13 mouse cellular contexts compared by ENCODE assay signal in genomic region chr13:38320354-38320753, GRCm38 (mm10). TPM values are rescaled to one million over a fixed set of nuclear protein-coding genes. Genes with fewer than 3 reads are reported as not detected.
DNase-seq lines count a peak whose midpoint lies in the region; ATAC-seq and TF ChIP-seq lines count a peak whose summit lies in the region.
"Had no signal": no experiment of that assay in that cellular context is flagged by ENCODE, and none has a peak within 500 bp of the region (broad histone marks: within the 10 kb centered on the region; RNA-seq: fewer than 3 reads in every experiment).

No protein-coding gene starts in this region.

- H3K9ac ChIP-seq in intestine, embryonic 14.5 days (ENCODE audit: low read length): no peak overlapping the region
- H3K9ac ChIP-seq in intestine, embryonic 16.5 days (ENCODE audit: low read depth, low read length): no peak overlapping the region
- H3K9ac ChIP-seq in stomach, embryonic 14.5 days (replicated peaks; ENCODE audit: low read depth, low read length): no peak overlapping the region
- no peak overlapping the region for H3K9ac ChIP-seq in stomach, postnatal 0 days (ENCODE audit: low read length)

- peak overlapping the region; percentile 23; the same call in 1 of the 2 replicates for H3K4me2 ChIP-seq in intestine, embryonic 14.5 days (ENCODE audit: low read length)
- no peak overlapping the region for H3K4me2 ChIP-seq in intestine, embryonic 16.5 days (ENCODE audit: low read depth, low read length)
- H3K4me2 ChIP-seq in stomach, embryonic 14.5 days (replicated peaks; ENCODE audit: low read depth, low read length): no peak overlapping the region
- no peak overlapping the region for H3K4me2 ChIP-seq in stomach, postnatal 0 days (replicated peaks; ENCODE audit: low read depth)

- DNase-seq in adrenal gland, adult 2 months: peak; percentile 5
- no peak for DNase-seq in adrenal gland, postnatal 4 days (ENCODE audit: low spot score in 2 of 2)
- no peak for DNase-seq in intestine, embryonic 14.5 days (ENCODE audit: low spot score)
- DNase-seq in stomach, postnatal 0 days (ENCODE audit: low spot score): no peak
- DNase-seq in mesoderm, embryonic 11.5 days (ENCODE audit: low read depth, low spot score): peak; percentile 14
- no peak for DNase-seq in ovary, adult 18-20 months (ENCODE audit: low spot score)
- DNase-seq: B cell, adult 2 months; cerebellum, postnatal 25 days; thymus, postnatal 25 days had no signal

- no peak overlapping the region for H3K4me3 ChIP-seq in intestine, embryonic 14.5 days (ENCODE audit: low read depth, low read length)
- H3K4me3 ChIP-seq in intestine, embryonic 16.5 days (ENCODE audit: low read length): no peak overlapping the region
- H3K4me3 ChIP-seq in stomach, embryonic 14.5 days (ENCODE audit: low read depth, low read length): no peak overlapping the region
- no peak overlapping the region for H3K4me3 ChIP-seq in stomach, postnatal 0 days (ENCODE audit: low read depth, low read length)
- H3K4me3 ChIP-seq: heart, adult 2 months had no signal

- 40% methylated on average over 10 of the region's 10 CpGs for WGBS in intestine, embryonic 14.5 days
- 43% methylated on average over 10 of the region's 10 CpGs for WGBS in intestine, embryonic 16.5 days
- 32% methylated on average over 10 of the region's 10 CpGs for WGBS in stomach, embryonic 14.5 days
- WGBS in stomach, postnatal 0 days: 32% methylated on average over 10 of the region's 10 CpGs

- no peaks in the 10 kb centered on the region for H3K27me3 ChIP-seq in intestine, embryonic 14.5 days (replicated peaks; ENCODE audit: control insufficient read depth, insufficient read depth, low read length)
- H3K27me3 ChIP-seq in intestine, embryonic 16.5 days (replicated peaks; ENCODE audit: control insufficient read depth, insufficient read depth, low read length): no peaks in the 10 kb centered on the region
- H3K27me3 ChIP-seq in stomach, embryonic 14.5 days (ENCODE audit: control insufficient read depth, insufficient read depth, low read length): no peaks in the 10 kb centered on the region
- H3K27me3 ChIP-seq in stomach, postnatal 0 days (ENCODE audit: control insufficient read depth, insufficient read depth, low read length): no peaks in the 10 kb centered on the region

- no peaks in the 10 kb centered on the region for H3K36me3 ChIP-seq in intestine, embryonic 14.5 days (ENCODE audit: control insufficient read depth, insufficient read depth, low read length)
- no peaks in the 10 kb centered on the region for H3K36me3 ChIP-seq in intestine, embryonic 16.5 days (ENCODE audit: control insufficient read depth, insufficient read depth, low read length)
- H3K36me3 ChIP-seq in stomach, embryonic 14.5 days (ENCODE audit: control insufficient read depth, insufficient read depth, low read length): no peaks in the 10 kb centered on the region
- no peaks in the 10 kb centered on the region for H3K36me3 ChIP-seq in stomach, postnatal 0 days (ENCODE audit: control insufficient read depth, insufficient read depth, low read length)

- peaks cover 12% of the 10 kb centered on the region for H3K4me1 ChIP-seq in intestine, embryonic 14.5 days (replicated peaks; ENCODE audit: control insufficient read depth, insufficient read depth, low read length)
- H3K4me1 ChIP-seq in intestine, embryonic 16.5 days (ENCODE audit: control insufficient read depth, insufficient read depth, low read length): no peaks in the 10 kb centered on the region
- H3K4me1 ChIP-seq in stomach, embryonic 14.5 days (ENCODE audit: control insufficient read depth, insufficient read depth, low read length): 0 out of 2 replicates have a peak, but pooled peaks cover 4% of the 10 kb centered on the region
- H3K4me1 ChIP-seq in stomach, postnatal 0 days (replicated peaks; ENCODE audit: control insufficient read depth, insufficient read depth): no peaks in the 10 kb centered on the region

- no peak for ATAC-seq in intestine, embryonic 14.5 days (replicated peaks; ENCODE audit: low FRiP score, low TSS enrichment, low read depth)
- ATAC-seq in intestine, embryonic 16.5 days: no peak
- peak; percentile 18; the same call in 1 of the 2 replicates for ATAC-seq in stomach, embryonic 14.5 days (ENCODE audit: insufficient number of reproducible peaks, insufficient read depth, low FRiP score, low read depth)
- ATAC-seq in stomach, postnatal 0 days (ENCODE audit: low FRiP score, low TSS enrichment): no peak; the same call in 1 of the 2 replicates

- no peak for TF ChIP-seq CTCF in stomach, postnatal 0 days (IDR thresholded peaks at IDR 0.05; ENCODE audit: low read depth)

- 0 out of 2 replicates have a peak, but pooled peaks cover 5% of the 10 kb centered on the region for H3K9me3 ChIP-seq in intestine, embryonic 14.5 days (ENCODE audit: control insufficient read depth, low read length)
- no peaks in the 10 kb centered on the region for H3K9me3 ChIP-seq in intestine, embryonic 16.5 days (ENCODE audit: control insufficient read depth, low read length)
- no peaks in the 10 kb centered on the region for H3K9me3 ChIP-seq in stomach, embryonic 14.5 days (ENCODE audit: control insufficient read depth, low read depth, low read length)
- no peaks in the 10 kb centered on the region for H3K9me3 ChIP-seq in stomach, postnatal 0 days (ENCODE audit: control insufficient read depth, low read length)

- no peak for TF ChIP-seq EP300 in stomach, postnatal 0 days (optimal IDR thresholded peaks at IDR 0.05)

- H3K27ac ChIP-seq in intestine, embryonic 14.5 days (ENCODE audit: low read depth): no peak overlapping the region
- no peak overlapping the region for H3K27ac ChIP-seq in intestine, embryonic 16.5 days (ENCODE audit: low read length)
- no peak overlapping the region for H3K27ac ChIP-seq in stomach, embryonic 14.5 days (ENCODE audit: low read length)
- H3K27ac ChIP-seq in stomach, postnatal 0 days (replicated peaks): no peak overlapping the region
- H3K27ac ChIP-seq: heart, adult 2 months had no signal

RNA-seq across cellular contexts. Expression of gene Bmp6, which starts 24.6 kb away (rescaled TPM):
- total RNA-seq in adrenal gland, adult 2 months (2021): 1 to 10 TPM; 7.0 to 8.2 TPM
- polyA plus RNA-seq in adrenal gland, adult 2 months (2012; rRNA removed): 13.0 and 14.0 TPM in 2 replicates
- total RNA-seq in adrenal gland, postnatal 4 days (2021): 10 to 100 TPM in 1 of 2 experiments, 1 to 10 TPM in 1; 8.9 to 11.6 TPM
- 1.7 and 1.9 TPM in 2 replicates for polyA plus RNA-seq in intestine, embryonic 14.5 days (2014; fragmentation: Nextera tagmentation; extraction: Ambion mirVana)
- 0.51 and 0.64 TPM in 2 replicates for polyA plus RNA-seq in intestine, embryonic 16.5 days (2015; fragmentation: Nextera tagmentation; extraction: Ambion mirVana)
- 1.8 and 3.1 TPM in 2 replicates for polyA plus RNA-seq in stomach, embryonic 14.5 days (2014; fragmentation: Nextera tagmentation; extraction: Ambion mirVana)
- 1.6 and 1.7 TPM in 2 replicates for polyA plus RNA-seq in stomach, postnatal 0 days (2015; fragmentation: Nextera tagmentation; extraction: Ambion mirVana)
- total RNA-seq: monocyte, adult 5-6 weeks had no signal

Comparison
In these comparisons a context has a peak if more than half of its experiments do, and no peak if none do; other contexts are left out.
1. DNase-seq: peak in adrenal gland, adult 2 months (single experiment) and mesoderm, embryonic 11.5 days (single experiment); none in adrenal gland, postnatal 4 days (0 of 2), intestine, embryonic 14.5 days (single experiment), stomach, postnatal 0 days (single experiment) and ovary, adult 18-20 months (single experiment).